Mouse (Mus musculus) layer of hippocampus, adult 18-20 months (tissue): ENCODE results near the gene Siah3. TPM values are rescaled to one million over a fixed set of nuclear protein-coding genes. Genes with fewer than 3 reads are reported as not detected.
A peak's percentile ranks its signal among the peaks of the same experiment; 100 is the strongest.

Experiments used
- DNase-seq, 2 experiments: peaks; one replicate each; pipeline ENCODE4 v3.0.0; 2022; ENCODE audit warnings: low spot score in 2 of 2
- total RNA-seq, 2 experiments: library from RNA; stranded (reverse); gene quantifications; 2 replicates each; pipeline ENCODE4 v1.2.3; 2021

Gene Siah3
- total RNA-seq, 2 experiments from 2014 or later = 7.2 to 8.6 TPM

DNA sequence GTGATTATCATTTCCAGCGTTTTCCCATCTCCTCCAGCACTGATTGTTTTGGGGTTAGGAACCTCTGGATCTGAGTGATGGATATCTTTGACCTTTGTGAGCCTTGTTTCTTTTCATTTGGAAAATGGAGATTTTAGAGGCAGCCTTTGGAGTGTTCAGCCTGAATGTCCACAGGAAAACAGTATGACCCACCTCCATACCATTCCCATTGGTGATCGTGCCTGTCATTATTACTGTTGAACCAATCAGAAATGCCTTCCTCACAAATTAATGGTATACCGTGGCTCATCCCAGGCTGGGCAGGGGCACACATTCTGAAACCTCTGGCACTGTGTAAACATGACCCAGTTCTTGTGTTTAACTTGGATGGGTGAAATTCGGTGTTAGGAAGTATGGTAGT lies 6.0 kb downstream of the Siah3 start:
- DNase-seq = no peak

DNA sequence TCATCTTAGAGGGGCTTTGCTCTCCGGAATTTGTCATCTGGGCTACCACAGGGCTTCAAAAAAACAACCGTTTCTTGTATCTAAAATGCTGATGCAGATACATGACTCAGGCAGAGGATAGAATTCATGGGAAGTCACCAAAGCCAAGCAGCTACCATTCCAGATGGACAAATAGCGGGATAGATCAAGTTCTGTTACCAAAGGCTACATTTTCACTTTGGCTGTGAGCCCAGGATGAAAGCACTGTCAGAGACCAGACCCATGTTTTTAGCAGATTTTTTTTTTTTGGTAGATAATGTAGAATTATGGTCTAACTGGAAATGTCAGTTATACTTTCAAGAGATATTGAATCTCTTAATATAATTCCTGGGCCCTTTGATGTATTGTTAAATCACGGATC lies 7.4 kb downstream of the Siah3 start:
- no peak for DNase-seq

DNA sequence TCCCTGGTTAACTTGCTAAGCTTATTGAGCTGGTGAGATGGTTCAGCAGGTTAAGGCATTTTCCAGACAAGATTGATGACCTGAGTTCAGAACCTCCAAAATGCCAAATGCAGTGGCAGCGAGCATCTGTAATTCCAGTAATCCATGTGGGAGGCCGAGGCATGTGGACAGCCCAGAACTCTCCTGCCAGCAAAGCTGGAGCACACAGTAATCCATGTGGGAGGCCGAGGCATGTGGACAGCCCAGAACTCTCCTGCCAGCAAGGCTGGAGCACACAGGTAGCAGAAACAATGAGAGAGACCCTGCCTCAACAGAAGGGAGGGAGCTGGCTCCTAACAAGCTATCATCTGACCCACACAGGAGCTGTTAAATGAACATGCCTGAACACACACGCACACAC lies 13.2 kb downstream of the Siah3 start:
- DNase-seq = no peak

DNA sequence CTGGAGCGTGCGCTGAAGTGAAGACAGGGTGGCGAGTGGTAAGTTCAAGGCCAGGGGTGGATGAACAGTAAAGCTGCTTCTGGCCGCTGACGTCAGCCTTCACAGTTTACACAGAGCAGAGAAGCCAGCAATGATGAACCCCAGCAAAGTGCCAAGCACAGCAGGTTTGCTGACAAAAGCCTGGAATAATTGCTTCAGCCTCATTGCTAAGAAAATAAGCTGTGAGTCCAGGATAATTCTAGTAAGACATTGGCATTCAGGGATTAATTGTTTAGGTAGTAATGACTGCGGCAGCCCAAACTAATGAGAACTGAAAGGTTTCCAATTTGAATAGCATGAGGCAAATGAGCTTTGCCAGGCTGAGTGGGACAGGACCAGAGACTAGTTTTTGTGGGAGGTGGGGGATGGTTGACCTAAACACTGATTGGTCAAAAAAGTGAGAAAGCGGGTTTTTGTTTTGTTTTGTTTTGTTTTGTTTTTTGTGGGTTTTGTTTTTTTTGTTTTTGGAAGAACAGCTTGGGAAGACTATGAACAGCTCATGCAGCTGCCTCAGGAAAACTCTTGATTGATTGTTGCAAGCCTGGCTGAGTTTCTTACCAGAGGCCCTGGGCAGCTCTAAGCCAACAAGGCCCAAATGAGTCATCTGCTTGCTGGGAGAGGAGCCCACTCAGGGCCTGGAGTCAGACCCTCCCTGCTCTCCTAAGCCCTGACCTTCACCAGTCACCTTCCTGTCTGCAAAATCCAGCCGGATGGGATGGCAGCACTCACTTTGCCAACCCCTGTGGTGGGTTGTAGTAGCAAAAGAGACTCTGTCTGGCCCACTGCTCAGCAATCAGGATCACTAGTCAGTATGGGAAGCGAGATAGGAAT lies 17.5 kb downstream of the Siah3 start:
- peak in 1 of 2 experiments; percentile 45 for DNase-seq

DNA sequence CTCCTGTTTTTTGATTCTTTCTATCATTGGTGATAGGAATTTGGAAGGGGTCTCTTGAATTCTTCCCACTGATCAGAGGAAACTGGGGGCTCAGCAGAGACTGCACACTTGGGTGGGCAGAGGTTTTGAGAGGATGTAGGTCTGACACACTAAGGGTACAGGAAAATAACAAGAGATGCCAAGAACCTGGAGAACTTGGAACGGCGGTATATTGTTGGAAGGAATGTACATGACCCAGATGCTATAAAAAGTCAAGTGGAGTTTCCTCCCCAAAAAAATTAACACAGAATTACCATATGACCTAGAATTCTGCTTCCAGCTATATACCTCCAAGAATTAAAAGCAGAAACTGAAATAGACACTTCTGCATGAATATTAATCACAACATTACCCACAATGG lies 20.1 kb downstream of the Siah3 start:
- DNase-seq = no peak

DNA sequence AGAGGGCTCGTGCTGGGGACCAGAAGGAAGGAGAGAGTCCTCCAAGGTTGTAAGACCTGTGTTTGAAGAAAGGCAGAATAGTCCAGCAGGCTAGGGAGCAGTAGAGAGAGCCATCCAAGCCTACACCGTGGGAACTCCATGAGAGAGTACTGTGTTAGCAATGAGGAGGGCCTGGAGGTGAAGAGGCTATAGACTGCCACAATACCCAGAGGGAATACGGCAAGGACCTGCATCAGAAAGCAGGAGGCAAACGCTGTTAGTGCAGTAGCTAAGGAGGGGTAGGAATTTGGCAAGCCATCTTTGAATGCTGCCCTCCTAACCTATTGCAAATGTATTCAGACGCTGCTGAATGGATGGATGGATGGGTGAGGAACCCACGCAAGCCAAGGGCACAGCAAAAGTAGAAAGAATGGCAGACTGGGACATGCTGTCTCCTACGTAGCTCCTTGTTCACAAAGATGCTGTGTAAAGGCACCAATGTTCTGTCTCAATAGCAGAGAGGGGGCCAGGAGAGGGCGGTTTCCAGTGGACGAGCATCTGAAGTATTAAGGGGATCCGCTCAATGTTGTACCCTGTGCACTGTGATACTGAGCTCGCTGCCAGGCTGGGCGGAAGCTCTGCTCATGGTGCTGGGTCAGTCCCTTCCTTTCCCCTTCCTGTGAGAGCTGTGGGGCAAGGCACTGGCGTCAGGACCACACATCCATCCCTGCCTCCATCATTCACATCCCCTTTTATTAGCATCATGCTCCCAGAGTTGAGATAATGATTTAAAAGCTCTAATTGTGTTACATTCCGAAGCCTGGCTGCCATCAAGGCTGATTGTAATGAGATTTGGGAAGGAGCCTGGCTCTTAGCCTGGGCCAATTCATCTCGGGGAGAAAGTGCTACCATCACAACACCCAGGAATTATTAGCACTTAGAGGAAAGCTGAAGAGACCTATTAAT lies 26.7 kb downstream of the Siah3 start:
- DNase-seq = peak in 1 of 2 experiments; percentile 21

DNA sequence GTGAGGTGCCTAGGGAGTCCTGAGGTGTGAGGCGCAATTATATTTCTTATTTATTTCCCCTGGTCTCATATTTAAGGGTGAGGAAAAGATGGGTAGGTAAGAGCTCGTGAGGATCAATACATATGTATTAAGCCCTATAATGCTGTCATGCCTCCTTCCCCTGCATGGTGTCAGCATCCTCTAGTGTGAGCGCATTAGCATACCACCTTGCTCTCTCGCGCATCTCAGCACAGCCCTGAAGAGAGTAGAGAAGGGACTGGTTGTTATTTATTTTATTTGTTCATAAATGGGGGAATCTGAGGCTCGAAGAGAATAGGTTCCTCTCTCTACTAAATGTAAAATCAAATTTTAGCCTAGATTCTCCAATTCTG lies 27.4 kb downstream of the Siah3 start:
- DNase-seq = no peak

DNA sequence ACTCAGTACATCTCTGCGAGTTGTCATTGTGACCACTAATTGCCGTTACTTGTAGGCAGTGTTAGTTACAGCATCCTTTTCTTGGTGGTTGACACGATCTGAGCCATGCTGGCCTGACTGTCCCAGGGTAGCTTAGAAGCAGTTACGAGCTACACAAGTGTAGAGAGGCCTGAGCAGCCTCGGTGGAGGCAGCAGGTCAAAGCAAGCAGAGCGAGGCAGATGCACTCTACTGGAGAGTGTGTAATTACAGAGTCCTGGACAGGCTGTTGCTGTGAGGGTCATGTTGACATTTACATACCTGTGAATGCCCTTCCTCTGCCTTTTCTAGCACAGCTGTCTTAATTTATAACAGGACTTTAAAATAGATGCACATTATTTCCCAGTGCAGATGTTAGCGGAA lies 32.1 kb downstream of the Siah3 start:
- DNase-seq = no peak

DNA sequence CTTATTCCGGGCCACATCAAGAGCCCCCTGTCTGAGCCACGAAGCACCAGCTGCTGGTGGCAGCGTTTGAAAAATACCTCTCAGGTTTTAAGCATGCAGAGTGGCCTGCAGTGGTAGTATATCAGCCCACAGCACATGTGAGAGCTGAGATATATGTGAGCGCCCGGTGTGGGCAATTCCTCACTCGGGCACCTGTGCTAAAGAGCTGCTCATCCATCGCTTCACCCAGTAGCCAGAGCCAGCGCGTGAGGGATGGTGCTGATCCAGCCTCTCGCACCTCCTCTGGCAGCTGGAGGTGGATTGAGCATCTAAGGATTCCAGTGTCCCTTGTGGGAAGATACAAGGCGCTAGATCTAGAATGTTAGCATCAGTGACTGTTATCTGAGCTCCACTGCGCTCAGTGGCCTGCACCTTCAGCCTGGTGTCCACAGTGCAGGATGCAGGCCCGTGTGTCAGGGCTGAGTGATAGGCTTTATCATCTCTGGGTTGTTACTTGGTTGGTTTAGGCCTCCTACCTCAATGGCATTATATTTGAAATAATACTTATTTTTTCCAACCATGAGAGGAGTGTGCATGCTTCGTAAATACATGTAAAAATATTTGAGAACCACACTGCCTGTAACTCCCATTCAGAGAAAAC lies 37.9 kb downstream of the Siah3 start:
- DNase-seq = no peak

GRCm38 (mm10) chr14:75494926-75495325 lies 39.1 kb downstream of the Siah3 start:
- DNase-seq = no peak

GRCm38 (mm10) chr14:75501501-75501990 lies 45.8 kb downstream of the Siah3 start:
- DNase-seq = no peak

GRCm38 (mm10) chr14:75502446-75502845 lies 46.7 kb downstream of the Siah3 start:
- peak in 1 of 2 experiments; percentile 57 for DNase-seq

GRCm38 (mm10) chr14:75504255-75504654 lies 48.5 kb downstream of the Siah3 start:
- DNase-seq = no peak

DNA sequence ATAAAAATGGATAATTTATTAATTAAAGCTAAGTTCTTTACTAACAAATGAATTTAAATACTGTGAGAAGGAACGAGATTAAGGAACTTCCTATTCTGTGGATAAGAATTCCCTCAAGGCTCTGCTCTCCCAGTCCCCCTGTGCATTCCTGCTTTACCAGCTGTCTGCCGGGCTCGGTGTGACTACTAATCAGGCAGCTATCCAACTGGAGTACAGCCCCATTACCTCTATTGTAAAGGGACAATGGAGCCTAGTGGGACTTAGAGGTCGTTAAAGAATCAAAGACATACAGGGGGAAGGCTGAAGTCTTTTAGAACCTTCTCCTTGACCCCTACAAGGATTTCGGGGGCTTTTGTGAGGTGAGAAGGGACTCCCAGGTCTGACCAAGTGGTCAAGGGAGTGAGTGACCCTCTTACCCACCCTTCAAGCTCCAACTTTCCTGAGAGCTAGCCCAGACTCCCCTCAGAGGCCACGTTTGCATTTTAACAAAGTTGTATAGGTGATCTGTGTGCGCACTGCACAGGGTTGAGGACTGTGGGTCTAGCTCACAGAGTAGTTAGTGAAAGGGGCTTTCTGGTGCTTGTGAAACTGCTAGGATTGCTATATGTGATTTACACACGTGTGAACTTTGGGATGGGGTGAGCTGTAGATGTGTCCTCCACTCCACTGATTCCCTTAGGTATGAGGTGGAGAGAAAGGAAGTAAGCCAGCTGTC lies 49.5 kb downstream of the Siah3 start:
- no peak for DNase-seq

GRCm38 (mm10) chr14:75506246-75506645 lies 50.5 kb downstream of the Siah3 start:
- DNase-seq = no peak

DNA sequence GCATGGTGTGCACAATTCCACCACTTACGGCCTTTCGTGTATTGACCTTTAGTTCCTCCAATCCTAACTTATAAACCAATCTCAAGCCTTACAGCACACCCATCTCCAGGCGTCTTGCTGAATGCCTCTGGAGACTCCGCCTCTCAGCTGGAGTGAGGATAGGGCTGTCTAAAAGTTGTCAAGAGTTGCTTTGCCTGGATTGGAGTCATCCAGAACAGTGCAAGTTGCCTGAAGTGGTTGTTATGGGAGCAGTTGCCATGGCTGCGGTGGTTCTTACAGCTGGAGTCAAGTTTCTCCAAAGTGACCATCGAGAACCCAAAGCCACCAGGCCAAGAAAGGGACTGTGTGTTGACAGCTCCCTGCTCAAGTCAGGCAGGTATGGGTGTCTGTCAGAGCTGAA lies 54.3 kb downstream of the Siah3 start:
- DNase-seq = no peak

DNA sequence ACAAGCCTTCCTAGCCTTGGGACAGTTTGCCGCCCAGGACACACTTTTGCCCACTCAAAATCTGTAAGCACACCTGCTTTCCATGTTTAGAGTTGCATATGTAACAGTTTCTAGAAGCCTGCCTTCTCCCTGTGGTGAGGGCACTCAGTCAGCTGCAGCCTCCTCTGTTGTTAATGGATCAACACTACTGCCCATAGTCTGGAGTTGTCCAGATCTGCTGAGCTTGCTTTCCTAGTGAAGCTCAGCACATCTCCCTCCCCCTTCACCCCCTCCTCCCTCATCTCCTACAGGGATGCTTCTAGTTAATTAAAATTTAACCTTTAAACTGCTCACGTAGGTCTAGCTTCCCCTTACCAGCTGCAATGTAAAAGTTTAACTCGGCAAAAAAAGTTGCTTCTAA lies 57.2 kb downstream of the Siah3 start:
- DNase-seq = no peak

- no peak for DNase-seq
Observed at GRCm38 (mm10) chr14:75516161-75516560, 60.4 kb downstream of the Siah3 start.

- no peak for DNase-seq
Observed at GRCm38 (mm10) chr14:75516917-75517595, 61.3 kb downstream of the Siah3 start.

GRCm38 (mm10) chr14:75518196-75518887 lies 62.6 kb downstream of the Siah3 start:
- no peak for DNase-seq
